Mouse (Mus musculus) bone marrow macrophage, adult 2 months (primary cell): ENCODE measurements at regions not wholly inside any gene's neighbourhood (a gene's known extent, or its start where the extent isn't known, plus 50 kb on each side); places are given as distances from the start of the nearest gene placed in this dataset.

Experiments
- CTCF ChIP-seq: IDR thresholded peaks from 2 replicates; pipeline ENCODE4 v1.5.1; 2012; ENCODE audit warnings: low read depth, mild to moderate bottlenecking, low read length, moderate library complexity
- POLR2A ChIP-seq: IDR thresholded peaks from 2 replicates; pipeline ENCODE4 v1.6.1; 2012; ENCODE audit warnings: mild to moderate bottlenecking, low read depth, low read length, borderline replicate concordance

DNA sequence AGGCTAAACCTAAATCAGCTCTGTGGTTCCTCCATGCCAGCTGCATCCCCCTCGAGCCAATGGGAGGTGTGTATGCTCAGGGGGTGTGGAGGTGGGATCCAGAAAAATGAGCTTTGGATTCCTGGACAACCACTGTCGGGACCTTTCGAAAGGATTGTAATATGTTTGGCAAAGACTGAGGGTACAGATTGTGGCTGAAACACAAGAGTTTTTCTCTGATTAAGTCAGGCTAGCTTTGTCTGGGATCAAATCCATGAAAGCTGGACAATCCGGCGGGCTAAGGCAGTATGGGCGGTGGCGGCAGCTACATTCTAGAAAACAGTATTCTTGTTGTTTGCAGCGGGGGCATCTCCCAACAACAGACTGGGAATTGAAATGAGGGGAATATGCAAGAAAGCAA lies 93.2 kb downstream of the 2410131K14Rik start:
- TF ChIP-seq CTCF (no peak), POLR2A (no peak)
